Mouse (Mus musculus) heart, embryonic 14.5 days (tissue): Measurements from ENCODE around the gene Tshz2. TPM values are rescaled to one million over a fixed set of nuclear protein-coding genes. Genes with fewer than 3 reads are reported as not detected.

Experiments
- ATAC-seq: fragments of 200-750 bp; cut with Nextera tagmentation; 2 replicates; pipeline ENCODE4 v1.8.0; 2017; ENCODE audit warnings: low read depth, moderate TSS enrichment; ENCODE audit not compliant: insufficient number of reproducible peaks, insufficient read depth, low FRiP score
- H3K27ac ChIP-seq, 2 experiments: fragments of 200-500 bp in 1 of 2; fragments of 300-500 bp in 1 of 2; sonication (generic) in 1 of 2; replicated peaks in 1 of 2; 2 replicates each; pipeline ENCODE4 v1.5.1; 2012 to 2014; ENCODE audit warnings: low read depth in 2 of 2, low read length in 2 of 2, control low read depth in 1 of 2, mild to moderate bottlenecking in 1 of 2, mixed read lengths in 1 of 2; ENCODE audit not compliant: control insufficient read depth in 1 of 2, insufficient read depth in 1 of 2
- H3K27me3 ChIP-seq: fragments of 300-500 bp; sonication (generic); 2 replicates; pipeline ENCODE4 v1.6.1; 2014; ENCODE audit warnings: mild to moderate bottlenecking, low read length, control low read depth; ENCODE audit not compliant: control insufficient read depth, insufficient read depth
- H3K36me3 ChIP-seq: fragments of 300-500 bp; sonication (generic); 2 replicates; pipeline ENCODE4 v1.6.1; 2014; ENCODE audit warnings: mild to moderate bottlenecking, control low read depth, low read length, mixed read lengths; ENCODE audit not compliant: control insufficient read depth, insufficient read depth
- H3K4me1 ChIP-seq, 2 experiments: fragments of 200-500 bp in 1 of 2; fragments of 300-500 bp in 1 of 2; sonication (generic) in 1 of 2; 2 replicates each; pipeline ENCODE4 v1.6.1; 2012 to 2014; ENCODE audit warnings: low read length in 2 of 2, control low read depth in 1 of 2, mixed read lengths in 1 of 2; ENCODE audit not compliant: control insufficient read depth in 2 of 2, insufficient read depth in 2 of 2
- H3K4me2 ChIP-seq: fragments of 300-500 bp; sonication (generic); 2 replicates; pipeline ENCODE4 v1.6.1; 2014; ENCODE audit warnings: mild to moderate bottlenecking, low read length
- H3K4me3 ChIP-seq, 2 experiments: fragments of 200-500 bp in 1 of 2; fragments of 300-500 bp in 1 of 2; sonication (generic) in 1 of 2; 2 replicates each; pipeline ENCODE4 v1.5.1; 2012 to 2014; ENCODE audit warnings: low read length in 2 of 2, mild to moderate bottlenecking in 2 of 2, control low read depth in 1 of 2, low read depth in 1 of 2, moderate library complexity in 1 of 2; ENCODE audit not compliant: control insufficient read depth in 1 of 2, insufficient read depth in 1 of 2
- H3K9ac ChIP-seq: fragments of 300-500 bp; sonication (generic); 2 replicates; pipeline ENCODE4 v1.6.1; 2014; ENCODE audit warnings: mild to moderate bottlenecking, low read length
- H3K9me3 ChIP-seq: fragments of 300-500 bp; sonication (generic); 2 replicates; pipeline ENCODE4 v1.6.1; 2016; ENCODE audit warnings: low read length, control low read depth; ENCODE audit not compliant: control insufficient read depth
- WGBS: fragments of 180-500 bp; shearing (Covaris S2); extraction: QIAGEN DNeasy Blood & Tissue Kit; methylation state at CpG from one replicate; pipeline ENCODE4 v1.1.7; 2014; 5-methylcytosine and 5-hydroxymethylcytosine counted together
- polyA plus RNA-seq: library from polyadenylated mRNA; unstranded; fragments of >200 nt; fragmentation: Nextera tagmentation; extraction: Ambion mirVana; gene quantifications from 2 replicates; pipeline ENCODE4 v1.2.1, GENCODE M21; 2014

Gene Tshz2
- polyA plus RNA-seq, 1 experiment from 2014 or later: 3.4 TPM

DNA sequence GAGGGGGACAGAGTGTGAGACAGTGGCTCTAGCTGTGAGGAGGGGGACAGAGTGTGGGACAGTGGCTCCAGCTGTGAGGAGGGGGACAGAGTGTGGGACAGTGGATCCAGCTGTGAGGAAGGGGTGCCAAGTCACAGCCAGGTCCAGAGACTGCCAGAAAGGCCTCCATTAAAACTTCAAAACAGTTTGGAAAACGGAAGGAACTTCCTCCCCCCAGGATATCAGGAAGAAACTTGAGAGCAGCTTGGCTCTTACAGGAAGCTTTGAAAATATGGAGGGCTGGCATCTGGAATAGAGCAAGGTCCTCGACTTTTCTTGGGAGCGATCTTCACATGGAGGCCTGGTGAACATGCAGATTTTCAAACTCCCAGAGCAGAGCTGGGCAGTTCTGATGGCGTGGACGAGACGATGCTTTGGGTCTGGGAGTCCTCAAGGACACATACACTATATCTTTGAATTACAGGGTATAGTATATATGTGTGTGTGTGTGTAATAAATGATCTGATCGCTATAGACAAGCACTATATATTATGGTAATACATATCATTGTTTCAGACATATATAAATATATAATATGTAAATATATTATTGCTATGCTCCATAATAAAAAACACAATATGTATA, 16.6 kb downstream of the Tshz2 start:
- no peak overlapping the region for H3K27ac ChIP-seq
- no peak overlapping the region for H3K9ac ChIP-seq
- H3K4me1 ChIP-seq: no peaks in the 10 kb centered on the region; a peak in 1 of 4 replicates
- H3K27me3 ChIP-seq: no peaks in the 10 kb centered on the region
- no peaks in the 10 kb centered on the region for H3K36me3 ChIP-seq
- no peak overlapping the region for H3K4me3 ChIP-seq
- H3K4me2 ChIP-seq: no peak overlapping the region
- H3K9me3 ChIP-seq: no peaks in the 10 kb centered on the region
- 57% methylated on average over 7 of the region's 7 CpGs for WGBS
- no peak for ATAC-seq

GRCm38 (mm10) chr2:169653282-169653681, 20.5 kb downstream of the Tshz2 start:
- no peak for ATAC-seq
- H3K36me3 ChIP-seq: no peaks in the 10 kb centered on the region
- no peak overlapping the region for H3K9ac ChIP-seq
- H3K4me1 ChIP-seq: no peaks in the 10 kb centered on the region; a peak in 1 of 4 replicates
- H3K27me3 ChIP-seq: no peaks in the 10 kb centered on the region
- no peak overlapping the region for H3K4me3 ChIP-seq
- H3K4me2 ChIP-seq: no peak overlapping the region
- 79% methylated on average over 1 of the region's 1 CpGs for WGBS
- no peaks in the 10 kb centered on the region for H3K9me3 ChIP-seq
- H3K27ac ChIP-seq: no peak overlapping the region

DNA sequence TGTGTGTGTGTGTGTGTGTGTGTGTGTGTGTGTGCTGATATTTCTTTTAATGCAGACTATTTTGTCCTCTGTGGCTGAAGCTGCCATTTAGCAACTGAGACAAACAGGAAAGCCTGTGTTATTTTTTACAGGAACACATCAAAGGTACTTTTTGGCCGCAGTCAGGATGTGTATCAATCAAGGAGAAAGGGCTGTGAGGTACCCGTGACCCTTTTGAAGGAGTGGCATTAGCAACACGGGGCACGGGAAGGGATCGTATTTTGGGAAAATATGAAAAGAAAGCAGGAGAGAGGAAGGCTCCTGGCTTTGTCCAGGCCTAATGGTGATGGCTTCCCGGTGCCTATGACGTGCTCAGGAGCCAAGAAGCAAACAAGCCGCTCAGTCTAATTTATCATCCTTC, 31.0 kb downstream of the Tshz2 start:
- no peak overlapping the region for H3K9ac ChIP-seq
- no peak for ATAC-seq
- H3K9me3 ChIP-seq: no peaks in the 10 kb centered on the region
- H3K36me3 ChIP-seq: no peaks in the 10 kb centered on the region
- peaks cover 26 to 33% of the 10 kb centered on the region in 2 experiments for H3K4me1 ChIP-seq
- peak overlapping the region; percentile 42 to 62; a peak in 3 of 4 replicates for H3K27ac ChIP-seq
- H3K4me2 ChIP-seq: peak overlapping the region; percentile 16; the same call in 1 of the 2 replicates
- WGBS: 48% methylated on average over 8 of the region's 8 CpGs
- H3K27me3 ChIP-seq: no peaks in the 10 kb centered on the region
- H3K4me3 ChIP-seq: no peak overlapping the region

GRCm38 (mm10) chr2:169671264-169671663, 38.5 kb downstream of the Tshz2 start:
- Histone ChIP-seq H3K36me3 (no peaks in the 10 kb centered on the region), H3K4me2 (no peak overlapping the region), H3K9me3 (no peaks in the 10 kb centered on the region), H3K4me3 (no peak overlapping the region), H3K27ac (peak overlapping the region in 1 of 2 experiments; percentile 50; a peak in 1 of 4 replicates), H3K4me1 (peaks cover 16% of the 10 kb centered on the region in 2 experiments), H3K9ac (no peak overlapping the region), H3K27me3 (no peaks in the 10 kb centered on the region)
- 77% methylated on average over 7 of the region's 7 CpGs for WGBS
- ATAC-seq: no peak

DNA sequence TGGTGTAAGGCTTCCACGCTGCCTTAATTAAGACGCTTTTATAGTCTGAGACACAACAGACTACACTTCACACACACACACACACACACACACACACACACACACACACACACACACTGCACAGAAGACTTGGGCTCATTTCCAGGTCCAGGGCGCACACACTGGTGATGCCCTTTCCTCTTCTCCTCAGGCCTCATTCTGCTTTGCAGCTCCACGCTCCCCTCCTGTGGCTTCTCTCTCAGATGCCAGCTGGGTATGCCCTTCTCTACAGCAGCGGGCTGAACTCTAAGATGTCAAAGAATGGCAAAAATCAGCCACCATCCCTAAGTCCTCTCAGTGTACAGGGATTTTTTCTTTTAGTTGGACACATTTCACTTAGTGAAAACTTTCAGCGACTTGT, 41.0 kb downstream of the Tshz2 start:
- H3K4me2 ChIP-seq: no peak overlapping the region
- ATAC-seq: no peak
- 77% methylated on average over 6 of the region's 6 CpGs for WGBS

GRCm38 (mm10) chr2:169674209-169674608, 41.4 kb downstream of the Tshz2 start:
- Histone ChIP-seq H3K4me3 (no peak overlapping the region), H3K4me1 (peaks cover 6 to 8% of the 10 kb centered on the region in 2 experiments), H3K9ac (no peak overlapping the region), H3K27ac (0 out of 4 replicates have a peak overlapping the region, but pooled peaks of 1 of the 2 experiments have one; percentile 11), H3K4me2 (no peak overlapping the region), H3K9me3 (no peaks in the 10 kb centered on the region), H3K27me3 (no peaks in the 10 kb centered on the region), H3K36me3 (no peaks in the 10 kb centered on the region)
- no peak for ATAC-seq
- WGBS: 57% methylated on average over 5 of the region's 5 CpGs

More for the DNA sequence above, 41.0 kb downstream of the Tshz2 start:
- H3K27me3 ChIP-seq: no peaks in the 10 kb centered on the region
- H3K4me1 ChIP-seq: peaks cover 6 to 10% of the 10 kb centered on the region in 2 experiments
- H3K27ac ChIP-seq: 0 out of 4 replicates have a peak overlapping the region, but pooled peaks of 1 of the 2 experiments have one; percentile 11
- H3K36me3 ChIP-seq: no peaks in the 10 kb centered on the region
- H3K9ac ChIP-seq: no peak overlapping the region
- H3K4me3 ChIP-seq: no peak overlapping the region
- H3K9me3 ChIP-seq: no peaks in the 10 kb centered on the region

DNA sequence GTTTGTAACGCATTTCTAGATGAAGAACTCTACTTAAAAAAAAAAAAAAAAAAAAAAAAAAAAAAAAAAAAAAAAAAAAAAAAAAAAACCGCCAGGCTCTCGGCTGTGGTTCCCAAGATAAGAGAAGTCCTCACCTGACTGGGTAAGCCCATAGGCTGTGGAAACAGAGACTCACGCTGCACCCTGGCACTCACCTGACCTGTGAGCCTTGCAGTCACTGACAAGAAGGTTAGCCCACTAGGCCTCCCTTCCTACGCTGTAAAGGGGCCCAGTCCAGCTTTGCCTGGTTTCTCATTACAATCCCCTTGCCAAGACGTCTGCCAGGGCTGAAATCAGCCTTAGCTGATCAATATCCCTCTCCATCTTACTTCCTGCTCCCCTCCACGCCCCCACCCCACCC, 46.5 kb downstream of the Tshz2 start:
- no peak overlapping the region for H3K9ac ChIP-seq
- no peak overlapping the region for H3K4me3 ChIP-seq
- WGBS: 61% methylated on average over 7 of the region's 7 CpGs
- no peaks in the 10 kb centered on the region for H3K27me3 ChIP-seq
- no peak overlapping the region for H3K27ac ChIP-seq
- H3K36me3 ChIP-seq: no peaks in the 10 kb centered on the region
- no peak for ATAC-seq
- no peak overlapping the region for H3K4me2 ChIP-seq
- H3K4me1 ChIP-seq: peaks cover 0 to 2% of the 10 kb centered on the region in 2 experiments; a peak in 1 of 4 replicates
- H3K9me3 ChIP-seq: no peaks in the 10 kb centered on the region

DNA sequence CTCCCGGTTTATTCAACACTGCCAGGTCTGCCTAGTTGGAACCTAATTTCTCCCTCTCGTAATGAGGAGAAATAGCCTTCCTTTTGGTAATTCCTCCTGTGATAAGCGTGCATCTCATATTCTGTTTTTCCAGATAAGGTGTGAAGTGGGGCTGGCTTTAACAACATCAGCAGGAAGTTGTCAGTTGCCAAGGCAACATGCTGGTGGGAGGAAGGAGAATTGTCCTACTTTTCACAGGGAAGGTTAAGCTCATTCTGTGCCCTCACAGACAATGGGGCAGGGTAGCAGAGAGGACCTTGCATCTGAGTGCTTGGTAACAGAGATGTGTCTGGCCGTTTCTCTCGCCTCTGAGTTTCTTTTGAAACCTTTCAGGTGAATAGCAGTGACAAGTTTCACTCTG, 47.1 kb downstream of the Tshz2 start:
- no peak overlapping the region for H3K9ac ChIP-seq
- H3K4me3 ChIP-seq: no peak overlapping the region
- no peak for ATAC-seq
- H3K4me1 ChIP-seq: peaks cover 0 to 5% of the 10 kb centered on the region in 2 experiments; a peak in 1 of 4 replicates
- no peak overlapping the region for H3K4me2 ChIP-seq
- H3K36me3 ChIP-seq: no peaks in the 10 kb centered on the region
- no peaks in the 10 kb centered on the region for H3K9me3 ChIP-seq
- no peak overlapping the region for H3K27ac ChIP-seq
- WGBS: 54% methylated on average over 5 of the region's 5 CpGs
- no peaks in the 10 kb centered on the region for H3K27me3 ChIP-seq
